Mouse (Mus musculus) activated CD4-positive, CD25-positive, alpha-beta regulatory T cell, adult 4 months (primary cell): ENCODE results near the gene Sdk2. TPM values are rescaled to one million over a fixed set of nuclear protein-coding genes. Genes with fewer than 3 reads are reported as not detected.
A peak's percentile ranks its signal among the peaks of the same experiment; 100 is the strongest.

Experiments used
- ATAC-seq: one replicate; pipeline ENCODE4 v1.8.0; 2017
- polyA plus RNA-seq, 2 experiments: library from polyadenylated mRNA; unstranded; fragments of 100-300 nt; shearing (Covaris generic); gene quantifications; one replicate each; pipeline ENCODE4 v1.2.1; 2017

Sdk2 gene
- polyA plus RNA-seq, 2 experiments from 2014 or later, result not detected

DNA sequence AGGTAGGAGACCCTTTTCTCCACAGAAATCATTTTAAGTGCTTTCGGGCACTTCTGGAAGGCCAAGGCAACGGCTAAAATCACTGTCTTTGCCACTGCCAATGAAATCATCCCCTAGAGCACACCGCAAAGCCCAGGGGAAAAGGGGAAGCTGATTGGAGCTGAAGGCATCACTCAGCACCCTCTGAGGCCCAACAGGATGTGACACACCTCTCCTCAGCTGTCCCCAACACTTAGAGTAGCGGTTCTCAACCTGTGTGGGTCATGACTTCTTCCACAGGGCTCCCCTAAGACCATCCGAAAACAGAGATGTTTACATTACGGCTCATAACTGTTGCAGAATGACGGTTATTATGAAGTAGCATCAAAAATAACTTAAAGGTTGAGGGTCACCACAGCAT is 305.2 kb downstream of the Sdk2 start:
- no peak for ATAC-seq

DNA sequence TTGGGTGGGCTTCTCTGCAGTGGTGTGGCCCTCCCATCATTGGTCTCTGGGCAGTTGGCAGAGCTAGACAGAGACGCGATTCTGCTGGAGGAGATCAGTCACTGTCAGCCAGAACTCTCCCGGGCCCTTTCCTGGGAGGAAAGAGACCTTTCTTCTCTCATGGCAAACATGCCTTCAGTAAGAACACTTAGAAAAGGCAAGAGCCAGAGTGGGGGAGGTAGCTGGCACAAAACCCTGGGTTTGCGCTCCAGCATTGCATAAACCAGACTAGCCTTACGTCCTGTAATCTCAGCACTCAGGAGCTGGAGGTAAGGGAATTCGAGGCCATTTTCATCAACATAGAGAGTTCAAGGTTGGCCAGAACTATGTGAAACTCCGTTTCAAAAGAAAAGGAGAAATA is 306.4 kb downstream of the Sdk2 start:
- no peak for ATAC-seq

DNA sequence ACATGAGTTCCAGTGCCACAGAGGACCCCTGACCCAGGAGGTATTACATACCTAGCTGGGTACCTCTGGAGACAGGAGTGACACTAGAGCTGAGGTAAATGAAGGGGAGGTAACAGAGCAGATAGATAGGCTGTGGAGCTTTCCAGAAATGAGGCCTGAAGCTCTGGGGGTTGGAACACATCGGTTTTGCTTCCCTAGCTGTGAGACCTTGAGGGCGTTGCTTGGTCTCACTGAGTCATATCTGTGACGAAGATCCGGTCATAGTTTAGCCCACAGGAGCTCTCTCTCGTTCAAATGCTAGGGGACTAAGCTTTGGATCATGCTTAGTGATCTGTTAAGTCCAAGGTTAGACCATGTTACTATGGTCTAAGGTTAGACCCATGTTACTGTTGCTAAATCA is 308.0 kb downstream of the Sdk2 start:
- ATAC-seq, result no peak

DNA sequence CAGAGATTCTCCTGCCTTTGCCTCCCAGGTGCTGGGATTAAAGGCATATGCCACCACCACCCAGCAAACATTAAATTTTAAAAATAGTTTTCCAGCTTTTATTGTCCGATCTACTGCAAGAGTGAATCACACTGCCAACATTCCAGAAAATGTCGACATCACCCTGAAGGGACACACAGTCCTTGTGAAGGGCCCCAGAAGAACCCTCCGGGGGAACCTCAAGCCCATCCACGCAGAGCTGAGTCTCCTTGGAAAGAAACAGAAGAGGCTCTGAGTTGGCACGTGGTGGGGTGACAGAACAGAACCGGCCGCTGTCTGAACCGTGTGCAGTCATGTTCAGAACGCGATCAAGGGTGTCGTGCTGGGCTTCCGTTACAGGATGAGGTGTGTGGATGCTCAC is 310.3 kb downstream of the Sdk2 start:
- ATAC-seq, result no peak

DNA sequence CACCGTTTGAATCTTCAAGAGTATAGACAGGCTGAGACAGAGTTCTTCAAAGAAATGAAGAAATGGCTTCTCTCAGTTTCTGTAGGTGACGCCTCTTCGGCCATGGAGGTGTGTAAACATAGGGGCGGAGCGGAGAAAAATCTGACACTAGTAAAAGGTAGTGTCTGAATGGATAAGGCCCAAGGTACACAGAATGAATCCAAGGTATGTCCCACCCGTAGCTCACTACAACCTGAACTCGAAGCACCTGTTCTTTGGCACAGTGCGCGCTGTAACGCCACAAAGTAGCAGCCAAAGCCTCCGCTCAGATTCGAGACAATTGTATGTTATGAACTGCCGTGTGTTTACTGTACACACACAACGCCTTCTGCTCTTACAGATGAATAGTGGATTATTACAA is 311.0 kb downstream of the Sdk2 start:
- no peak for ATAC-seq

DNA sequence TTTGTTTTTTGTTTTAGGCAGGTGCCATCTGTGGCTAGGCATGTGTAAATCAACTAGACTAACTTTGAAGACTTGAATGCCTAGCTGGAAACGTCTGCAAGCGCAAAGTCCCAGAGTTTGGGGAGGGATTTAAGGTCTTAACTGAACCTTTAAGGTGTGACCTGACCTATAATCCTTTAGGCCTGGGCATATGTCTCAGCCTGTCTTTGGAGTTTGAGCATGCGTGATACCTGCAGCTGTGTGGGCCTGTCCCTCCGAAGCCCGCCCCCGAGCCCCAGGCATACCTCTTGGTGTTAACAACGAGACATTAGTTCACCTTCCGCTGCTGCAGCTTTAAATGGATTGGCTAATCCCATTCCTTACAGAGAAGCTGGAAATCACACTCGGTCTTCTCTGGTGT is 312.0 kb downstream of the Sdk2 start:
- no peak for ATAC-seq

DNA sequence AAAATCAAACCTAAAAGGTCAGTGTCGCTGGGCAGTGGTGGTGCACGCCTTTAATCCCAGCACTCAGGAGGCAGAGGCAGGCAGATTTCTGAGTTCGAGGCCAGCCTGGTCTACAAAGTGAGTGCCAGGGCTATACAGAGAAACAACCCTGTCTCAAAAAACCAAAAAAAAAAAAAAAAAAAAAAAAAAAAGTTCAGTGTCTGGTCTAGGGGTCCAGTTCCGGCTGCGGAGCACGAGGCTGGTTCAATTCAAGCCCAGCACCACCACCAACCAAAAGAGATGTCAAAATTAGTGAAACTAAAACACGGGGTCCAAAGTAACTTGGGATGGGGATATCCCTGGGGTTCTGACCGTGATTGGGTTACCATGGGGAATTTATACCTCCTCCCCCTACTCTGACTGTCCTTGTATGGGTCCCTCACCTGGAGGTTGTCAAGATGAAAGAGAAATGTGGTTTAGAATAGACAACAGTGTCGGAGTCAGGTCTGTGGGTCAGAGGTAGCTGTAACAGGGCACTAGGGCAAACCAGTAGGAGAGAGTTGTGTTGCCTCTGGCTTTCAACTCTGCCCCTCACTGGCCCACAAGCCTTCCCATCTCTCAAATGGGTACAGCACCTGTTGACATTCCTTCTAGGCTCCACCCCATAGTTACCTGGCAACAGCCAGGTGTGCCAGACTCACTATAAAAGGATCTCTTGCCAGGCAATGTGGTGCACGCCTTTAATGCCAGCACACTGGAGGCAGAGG is 314.0 kb downstream of the Sdk2 start:
- no peak for ATAC-seq

DNA sequence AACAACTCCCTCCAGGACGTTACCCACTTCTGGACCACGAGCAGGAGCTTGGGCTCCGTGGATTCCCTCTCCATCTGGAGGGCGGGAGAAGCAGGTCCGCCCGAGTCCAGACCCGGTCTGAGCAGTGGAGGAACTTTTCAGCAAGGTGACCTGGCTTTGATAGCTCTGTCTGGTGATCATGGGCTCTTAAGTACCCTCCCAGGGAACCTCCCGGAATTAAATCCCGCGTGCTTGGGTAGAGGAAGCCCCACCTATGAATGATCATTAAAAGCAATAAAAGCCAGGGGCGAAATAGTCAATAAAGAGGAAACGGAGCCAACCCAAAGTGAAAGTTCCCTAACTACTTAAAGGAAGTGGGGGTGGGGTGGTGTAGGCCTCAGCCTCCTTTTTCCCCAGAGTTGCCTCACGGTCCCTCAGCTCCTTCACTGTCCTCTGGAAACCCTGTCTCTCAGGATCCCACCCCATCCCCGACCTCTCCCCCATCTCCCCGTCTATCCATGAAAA is 314.6 kb downstream of the Sdk2 start:
- peak; percentile 38 for ATAC-seq

DNA sequence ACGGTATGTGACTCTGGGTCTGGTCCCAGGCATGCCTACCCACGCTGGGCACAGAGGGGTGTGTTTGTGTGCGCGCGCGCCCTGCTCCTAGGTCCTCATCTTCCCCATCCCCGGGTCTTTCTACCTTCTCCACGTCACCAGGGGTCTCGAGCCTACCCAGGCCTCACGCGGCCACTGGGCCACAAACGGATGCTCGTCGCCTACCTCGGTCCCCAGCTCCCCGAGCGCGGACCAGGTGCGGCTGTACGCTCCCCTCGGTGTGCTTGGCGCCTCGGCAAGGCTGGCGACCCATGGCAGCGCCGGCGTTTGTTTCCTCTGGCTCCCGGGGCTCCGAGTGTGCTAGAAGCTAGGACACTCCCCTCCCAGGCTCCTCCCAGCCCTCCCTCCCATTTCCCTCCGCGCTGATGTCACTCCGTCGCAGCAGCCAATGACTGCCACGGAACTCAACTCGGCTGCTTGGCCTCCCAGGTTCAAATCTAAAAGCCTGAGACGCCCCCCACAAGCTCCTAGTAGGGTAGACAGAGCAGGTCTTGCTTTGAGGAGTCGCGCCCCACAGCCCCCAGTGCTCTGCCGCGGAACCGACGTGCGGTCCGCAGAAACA is 315.3 kb downstream of the Sdk2 start, which contains the start of gene Cdc42ep4:
TSS of gene Cdc42ep4 (minus strand) at position 398 of the 601 bp plus-strand sequence.
- ATAC-seq, result peak; percentile 86

DNA sequence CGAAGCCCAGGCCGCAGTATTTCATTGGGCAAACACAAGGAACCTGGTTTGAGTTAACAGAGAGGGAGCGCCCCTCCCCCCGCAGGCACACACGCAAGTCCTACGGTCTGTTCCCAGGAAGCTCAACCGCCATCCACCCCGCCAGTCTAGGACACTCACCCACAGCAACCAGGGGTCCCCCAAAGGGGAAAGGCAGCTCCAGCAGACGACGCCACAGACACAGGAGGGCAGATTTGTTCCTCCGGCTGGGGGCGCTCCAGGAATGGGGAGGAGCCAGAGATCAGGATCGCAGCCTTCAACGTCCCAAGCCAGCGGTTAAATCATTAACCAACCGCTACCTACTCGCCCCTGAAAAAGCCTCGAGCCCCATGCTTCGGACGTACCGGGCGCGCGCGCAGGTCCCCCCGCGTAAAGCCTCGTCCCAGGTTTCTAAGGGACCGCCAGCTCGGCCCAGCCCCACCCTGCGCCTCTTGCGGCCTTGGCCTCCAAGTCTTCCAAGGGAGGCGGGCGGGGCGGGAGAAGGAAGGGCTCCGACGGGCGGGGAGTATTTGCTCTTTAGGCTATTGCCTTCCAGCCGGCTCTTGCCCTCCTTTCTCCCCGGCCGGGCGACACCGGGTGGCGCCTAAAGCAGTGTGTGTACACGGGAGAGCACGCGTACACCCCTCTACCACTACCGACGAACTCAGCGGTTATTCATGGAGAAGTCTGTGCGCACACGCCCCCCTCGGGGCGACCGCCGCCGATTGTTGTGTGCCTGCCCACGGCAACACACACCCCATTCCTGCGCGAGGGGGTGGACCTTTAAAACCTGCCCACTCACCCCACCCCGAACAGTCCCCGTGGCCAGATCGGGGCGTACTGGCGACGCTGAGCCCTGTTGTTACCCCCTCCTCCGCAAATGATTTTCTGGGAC is 316.0 kb downstream of the Sdk2 start:
- peak; percentile 31 for ATAC-seq

DNA sequence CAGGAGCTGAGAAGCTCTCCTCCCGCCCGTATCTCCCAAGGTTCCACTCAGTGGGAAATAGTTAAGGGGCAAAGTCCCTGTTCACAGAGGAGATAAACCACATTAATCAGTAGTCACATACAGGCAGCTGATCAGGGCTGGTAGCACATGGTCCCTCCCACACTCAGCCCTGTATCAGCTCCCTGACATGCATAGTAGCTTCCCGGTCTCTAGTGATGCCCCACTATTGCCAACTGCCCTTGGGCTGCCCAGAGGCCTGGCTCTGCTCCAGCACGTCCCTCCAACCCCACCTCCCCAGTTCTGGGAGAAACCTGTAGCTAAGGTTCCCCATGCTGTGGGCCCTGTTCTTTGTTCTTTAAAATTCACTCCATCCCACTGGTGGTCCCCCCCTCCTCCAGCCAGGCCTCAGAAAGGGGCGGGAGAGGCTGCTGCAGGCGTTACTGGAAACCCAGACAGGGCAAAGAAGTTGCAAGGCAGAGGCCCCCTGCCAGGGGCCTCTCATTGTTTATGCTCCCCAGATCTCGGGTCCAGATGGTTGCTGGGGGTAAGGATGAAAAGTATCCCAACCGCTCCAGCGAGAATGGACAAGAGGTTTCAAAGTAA is 317.0 kb downstream of the Sdk2 start:
- ATAC-seq, result no peak

DNA sequence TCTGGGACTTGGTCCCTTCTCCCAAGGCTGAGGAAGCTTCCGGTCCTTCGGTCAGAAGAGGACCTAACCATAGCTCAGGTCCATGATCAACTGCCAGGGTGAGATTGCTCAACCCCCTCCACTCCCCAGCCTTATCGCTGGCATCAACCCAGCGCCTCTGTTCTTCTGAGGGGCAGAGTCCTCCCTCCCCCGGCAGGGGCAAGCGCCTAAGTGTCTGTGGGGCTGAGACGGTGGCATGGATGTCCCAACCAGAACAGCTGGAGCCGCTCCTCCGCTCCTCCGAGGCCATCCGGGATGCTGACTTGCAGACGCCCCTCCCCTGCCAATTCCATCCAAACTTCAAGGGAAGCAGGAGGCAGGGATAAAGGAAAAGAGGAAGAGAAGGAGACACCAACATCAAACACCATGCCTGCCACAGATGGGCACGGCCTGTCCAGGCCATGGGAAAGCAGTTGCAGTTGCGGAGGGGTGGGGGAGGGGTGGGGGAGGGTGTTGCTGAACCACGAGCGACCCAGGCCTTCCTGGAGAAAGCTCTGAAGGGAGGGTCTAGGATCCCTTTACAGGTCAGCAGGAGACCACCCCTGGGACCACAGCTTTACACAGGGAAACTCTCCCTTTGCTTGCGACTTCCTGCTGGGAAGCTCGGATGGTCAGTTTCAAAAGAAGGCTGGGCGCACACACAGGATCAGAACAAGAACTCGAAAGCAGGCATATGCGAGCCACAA is 317.9 kb downstream of the Sdk2 start:
- no peak for ATAC-seq

DNA sequence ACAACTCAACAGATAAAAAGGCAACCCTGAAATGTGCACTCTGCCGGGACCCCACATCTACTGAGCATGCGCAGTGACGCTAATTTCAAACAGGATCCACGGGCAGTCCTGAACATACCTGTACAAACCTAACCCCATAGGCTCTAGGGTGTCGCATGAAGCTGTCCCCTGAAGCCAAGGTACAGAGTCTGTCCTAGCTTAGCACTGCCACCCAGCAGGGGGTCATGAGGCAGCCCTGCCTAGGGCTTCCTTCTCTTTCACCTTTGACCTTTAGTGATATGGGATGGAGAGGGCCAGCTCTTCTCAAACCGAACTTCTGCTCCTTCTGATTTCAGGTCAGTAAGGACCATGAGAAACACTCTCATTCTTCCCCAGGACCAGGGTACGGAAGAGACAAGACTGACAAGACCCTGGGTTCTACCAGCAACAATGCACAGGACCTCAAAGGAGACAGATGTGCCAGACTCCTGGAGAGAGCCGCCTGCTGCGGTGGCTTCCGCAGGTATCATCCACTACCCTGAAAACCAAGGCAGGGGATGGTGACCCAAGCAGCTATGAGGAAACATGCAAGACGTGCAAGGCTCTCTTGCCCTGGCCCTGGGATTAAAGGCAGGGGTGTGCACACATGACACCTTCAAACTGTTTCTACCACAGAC is 319.0 kb downstream of the Sdk2 start:
- no peak for ATAC-seq

DNA sequence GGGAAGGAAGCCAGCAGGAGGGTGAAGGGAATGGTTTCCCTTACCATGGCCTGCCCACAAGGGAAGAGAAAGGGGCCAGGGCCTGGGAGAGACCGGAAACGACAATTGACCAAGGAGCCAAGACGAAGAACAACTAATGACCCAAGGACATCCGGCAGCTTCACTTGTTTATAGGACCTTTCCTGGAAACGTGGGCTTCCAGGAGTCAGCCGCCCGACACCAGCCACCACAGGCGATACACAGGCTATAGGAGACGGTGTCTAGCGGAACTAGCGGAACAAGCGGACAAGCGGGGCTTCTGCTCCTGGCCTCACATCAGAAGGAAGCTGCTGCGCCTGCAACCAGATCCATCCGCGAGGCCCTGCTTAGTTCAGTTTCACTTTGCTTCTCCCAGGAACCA is 319.8 kb downstream of the Sdk2 start:
- no peak for ATAC-seq

DNA sequence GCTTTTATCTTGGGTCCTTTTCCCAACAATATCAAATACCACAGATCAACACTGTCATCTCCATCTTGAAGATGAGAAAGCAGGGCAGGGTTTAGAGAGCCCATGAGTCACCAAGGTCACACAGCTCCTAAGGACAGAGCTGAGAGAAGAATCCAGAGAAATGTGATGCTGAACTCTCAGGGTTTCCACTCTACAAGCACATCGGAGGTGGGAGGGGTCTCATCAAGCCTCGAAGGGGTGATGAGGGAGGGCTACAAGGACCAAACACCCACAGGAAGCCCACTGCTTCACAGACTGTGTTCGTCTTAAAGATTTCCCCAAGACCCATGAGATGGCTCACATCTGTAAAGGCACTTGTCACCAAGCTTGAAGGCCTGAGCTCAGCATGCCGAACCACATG is 320.9 kb downstream of the Sdk2 start:
- no peak for ATAC-seq

DNA sequence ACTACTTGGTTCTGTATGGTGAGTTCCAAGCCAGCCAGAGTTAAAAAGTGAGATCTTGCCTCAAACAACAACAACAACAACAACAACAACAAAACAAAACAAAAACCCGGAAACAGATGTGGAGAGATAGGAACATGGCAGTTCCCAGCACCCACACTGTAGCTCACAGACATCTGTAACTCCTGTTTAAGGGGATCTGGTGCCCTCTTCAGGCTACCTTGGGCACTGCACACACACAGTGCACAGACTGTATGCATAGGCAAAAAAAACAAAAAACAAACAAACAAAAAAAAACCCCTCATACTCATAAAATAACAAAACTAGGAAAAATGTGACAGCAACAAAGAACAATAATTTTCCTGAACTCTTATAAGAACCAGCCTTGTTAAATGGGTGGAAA is 323.8 kb downstream of the Sdk2 start:
- no peak for ATAC-seq

DNA sequence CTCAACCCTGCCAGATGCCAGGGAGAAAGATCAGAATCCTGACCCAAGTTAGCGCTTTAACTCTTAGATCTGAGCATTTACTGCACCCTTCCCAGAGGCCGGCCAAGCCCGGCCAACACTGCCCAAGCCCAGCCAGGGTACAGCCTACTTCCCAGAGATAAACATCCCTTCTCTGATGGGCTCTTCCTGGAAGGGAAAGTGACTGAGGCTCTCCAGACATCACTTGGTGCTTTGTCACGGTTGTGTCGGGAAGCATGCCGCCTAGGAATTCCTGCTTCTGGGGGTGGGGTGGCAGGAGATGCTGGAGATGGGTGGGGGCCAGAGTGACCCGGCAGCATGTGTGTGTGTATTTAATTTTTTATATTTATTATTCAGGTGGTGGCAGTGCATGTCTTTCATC is 326.7 kb downstream of the Sdk2 start:
- ATAC-seq, result no peak

DNA sequence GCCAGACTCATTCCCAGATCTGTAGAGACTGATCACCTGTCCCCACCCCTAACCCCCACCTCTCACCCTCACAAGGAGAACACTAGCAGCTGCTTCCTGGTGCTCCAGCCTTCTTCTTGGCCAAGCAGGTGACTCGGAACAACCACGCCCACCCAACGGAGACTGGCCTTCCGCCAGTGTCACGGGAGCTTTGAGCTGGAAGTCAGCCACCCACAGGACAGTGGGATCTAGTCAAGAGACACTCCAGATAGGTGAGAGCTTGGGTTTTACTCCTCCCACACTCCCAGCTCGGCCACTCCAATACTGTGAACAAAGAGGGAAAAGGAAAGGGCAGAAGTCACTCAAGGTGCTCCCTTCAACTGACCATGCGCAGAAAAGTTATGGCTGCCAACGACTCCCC is 327.6 kb downstream of the Sdk2 start:
- no peak for ATAC-seq

DNA sequence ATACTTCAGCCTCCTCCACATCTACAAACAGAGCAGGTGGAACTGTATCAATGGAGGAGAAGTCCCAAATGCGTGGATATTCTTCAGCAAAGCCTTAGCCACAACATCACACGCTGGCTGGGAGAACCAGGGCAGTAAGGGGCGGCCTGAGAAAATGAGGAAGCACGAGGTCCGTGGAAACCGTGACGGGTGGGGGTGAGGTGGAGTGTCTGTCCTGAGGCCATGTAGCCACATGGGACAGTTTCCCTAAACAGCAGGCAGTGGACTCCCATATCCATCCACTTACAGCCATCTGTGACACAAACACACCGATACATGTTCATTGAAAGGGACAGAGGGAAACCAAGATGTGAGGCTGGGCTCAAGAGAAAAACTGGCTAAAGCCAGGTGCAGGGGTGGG is 328.9 kb downstream of the Sdk2 start:
- ATAC-seq, result no peak

DNA sequence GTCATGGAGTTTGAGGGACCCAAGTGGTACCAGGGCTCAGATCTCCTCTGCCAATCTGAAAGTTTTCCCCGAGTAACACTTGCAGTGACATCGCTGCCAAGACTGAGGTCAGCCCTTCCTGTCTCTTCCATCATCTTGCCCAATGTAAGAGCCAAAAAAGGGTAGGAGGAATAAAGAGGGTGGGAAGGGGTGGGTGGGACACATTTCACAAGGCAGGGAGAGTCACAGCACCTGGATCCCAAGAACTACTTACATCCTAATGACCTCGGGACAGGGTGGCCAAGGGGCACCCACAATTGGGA is 329.3 kb downstream of the Sdk2 start:
- no peak for ATAC-seq

DNA sequence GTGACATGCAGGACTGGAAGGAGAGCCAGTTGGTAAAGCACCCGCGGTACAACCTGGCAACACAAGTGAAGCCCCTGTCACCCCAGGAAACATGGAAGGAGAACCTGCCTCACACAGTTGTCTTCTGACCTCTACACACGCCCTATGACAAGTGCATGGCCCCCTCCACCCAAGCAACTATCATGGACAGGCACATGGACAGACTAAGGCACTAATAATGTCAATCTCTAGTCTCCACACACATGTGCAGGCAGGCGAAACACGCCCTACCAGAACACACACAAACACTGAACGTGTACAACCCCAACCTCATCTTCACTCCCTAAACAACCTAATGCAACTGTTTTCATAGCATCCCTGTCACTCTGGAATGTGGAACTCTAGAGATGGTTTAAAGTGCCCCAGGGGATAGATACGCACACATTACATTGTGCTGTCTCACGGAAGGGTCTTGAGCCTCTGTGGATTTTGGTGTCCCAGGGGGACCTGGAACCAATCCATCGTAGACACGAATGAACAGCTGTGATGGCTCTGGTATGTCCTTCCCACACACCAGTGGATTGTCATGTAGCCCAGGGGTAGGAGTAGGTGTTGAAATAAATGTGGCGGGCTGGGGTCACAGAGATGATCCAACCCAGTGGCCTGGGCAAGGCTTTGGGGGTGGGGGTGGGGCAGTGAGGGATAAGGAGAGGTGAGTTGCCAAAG is 329.8 kb downstream of the Sdk2 start:
- no peak for ATAC-seq
